Mouse (Mus musculus) urinary bladder, postnatal 36 days (tissue): Measurements from ENCODE around the gene Fam149a.

Source experiments
- DNase-seq, 2 experiments: peaks; one replicate each; pipeline ENCODE4 v3.0.0; 2022; ENCODE audit warnings: low spot score in 2 of 2, mixed read lengths in 1 of 2

Gene Fam149a

DNA sequence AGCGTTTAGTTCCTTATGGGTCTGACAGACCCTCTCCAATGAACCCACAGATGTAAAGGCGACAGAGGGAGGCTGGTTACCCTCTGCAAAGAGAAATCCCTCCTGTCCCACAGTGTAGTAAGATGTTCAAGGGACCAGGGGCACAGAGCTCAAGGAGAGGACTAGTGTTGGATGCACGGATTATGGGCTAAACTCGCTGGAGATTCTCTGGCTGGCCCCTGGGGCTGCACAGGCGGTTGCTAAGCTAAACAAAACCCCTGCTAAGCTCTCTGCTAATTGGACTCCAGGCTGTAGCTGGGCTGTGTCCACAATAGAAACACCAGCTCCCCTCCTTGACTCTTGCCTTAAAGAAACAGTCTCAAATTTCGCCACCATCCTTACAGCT is at the start of gene Fam149a:
Gene Fam149a, minus strand, starts transcription at position 329 of the 385 bp plus-strand sequence.
- DNase-seq, result no peak

DNA sequence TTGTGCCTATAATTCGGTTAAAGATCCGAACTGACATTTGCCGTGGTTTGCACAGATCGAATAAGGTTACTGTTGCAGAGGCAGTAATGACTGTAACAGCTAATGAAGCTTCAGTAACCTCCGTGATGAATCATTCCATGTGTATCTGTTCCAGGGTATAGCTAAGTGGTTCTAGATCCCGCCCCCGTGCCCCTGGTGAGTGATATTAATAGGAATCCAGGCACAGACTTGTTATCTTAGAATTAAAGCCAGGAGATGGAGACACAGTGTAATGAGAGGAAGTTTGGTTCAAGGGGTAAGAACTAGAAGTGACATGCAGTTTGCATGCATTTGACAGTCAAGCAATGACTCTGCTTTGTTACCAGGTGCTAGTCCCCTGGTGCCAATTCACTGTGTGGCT is 38.1 kb upstream of the Fam149a start:
- DNase-seq, result no peak

DNA sequence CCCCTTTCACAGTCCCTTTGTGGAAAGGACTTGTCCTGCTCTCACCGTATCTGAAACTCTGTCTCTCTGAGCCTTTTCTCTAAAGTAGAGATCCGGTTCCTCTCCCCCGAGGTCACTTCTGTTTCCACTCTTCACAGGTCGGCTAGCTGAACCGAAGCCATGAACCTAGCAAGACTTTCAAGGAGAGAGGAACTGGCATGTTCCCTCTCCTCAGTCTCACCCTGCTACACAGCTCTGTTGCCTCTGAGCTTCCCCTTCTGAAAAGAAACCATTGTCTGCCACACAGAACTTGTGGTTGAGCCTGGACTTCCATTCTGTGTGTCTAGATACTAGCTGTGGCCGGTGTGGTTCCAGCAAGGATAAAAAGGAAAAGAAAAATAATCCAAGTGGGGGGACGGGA is 32.9 kb upstream of the Fam149a start:
- no peak for DNase-seq

DNA sequence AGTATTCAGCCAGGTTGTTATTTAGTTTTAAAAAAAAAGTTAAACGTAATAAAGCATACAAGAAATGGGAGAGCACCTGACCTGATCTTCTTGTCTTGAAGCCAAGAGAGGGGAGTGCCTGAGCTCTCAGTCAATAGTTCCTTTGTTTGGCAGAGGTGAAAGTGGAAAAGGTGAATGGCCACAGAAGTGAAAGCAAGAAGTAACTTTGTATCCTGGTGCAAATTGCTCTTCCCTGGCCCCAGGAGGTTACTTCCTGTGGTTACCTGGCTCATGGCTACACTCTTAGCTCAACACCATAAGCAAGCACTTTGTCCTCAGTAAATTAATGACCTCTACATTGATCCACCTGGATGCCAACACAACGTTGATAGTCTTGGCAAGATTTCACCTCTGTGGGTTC is 28.8 kb upstream of the Fam149a start, which contains the start of gene Tlr3:
Gene Tlr3, minus strand, starts transcription at position 199 of the 400 bp plus-strand sequence.
- peak in 1 of 2 experiments; percentile 24 for DNase-seq

DNA sequence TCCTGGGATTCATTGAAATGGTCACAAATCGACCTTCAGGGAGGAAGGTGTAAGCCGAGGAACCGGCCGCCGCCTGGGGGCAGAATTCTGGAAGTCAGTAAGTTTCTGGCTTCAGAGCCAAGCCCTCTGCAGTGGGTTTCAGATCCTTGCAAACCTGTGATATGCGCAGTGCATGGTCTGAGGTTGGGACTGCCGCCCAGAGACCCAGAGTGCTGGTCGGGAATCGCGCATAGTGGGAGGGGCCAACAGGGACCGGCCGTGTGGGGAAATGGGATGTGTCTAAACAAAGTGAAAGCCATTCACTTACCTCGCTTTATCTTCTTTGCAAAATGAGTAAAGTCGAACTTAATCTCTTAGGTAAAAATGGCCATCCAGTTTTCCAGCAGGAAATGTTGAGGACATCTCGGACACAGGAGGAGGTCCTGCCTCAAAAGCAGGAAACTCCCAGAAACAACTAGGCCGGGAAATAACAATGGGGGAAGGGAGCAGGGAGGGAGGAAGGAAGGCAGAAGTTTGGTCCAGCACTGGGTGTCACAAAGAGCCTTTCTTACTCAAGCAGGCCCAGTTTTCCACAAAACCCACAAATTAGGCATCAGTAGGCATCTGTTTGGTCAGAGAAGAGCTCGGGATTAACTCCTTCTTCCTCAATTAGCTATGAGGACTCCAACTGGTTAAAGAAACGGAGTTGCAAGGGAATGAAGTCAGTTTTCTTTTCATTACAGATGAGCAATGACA is 28.2 kb upstream of the Fam149a start:
- peak; percentile 61 to 72 for DNase-seq

DNA sequence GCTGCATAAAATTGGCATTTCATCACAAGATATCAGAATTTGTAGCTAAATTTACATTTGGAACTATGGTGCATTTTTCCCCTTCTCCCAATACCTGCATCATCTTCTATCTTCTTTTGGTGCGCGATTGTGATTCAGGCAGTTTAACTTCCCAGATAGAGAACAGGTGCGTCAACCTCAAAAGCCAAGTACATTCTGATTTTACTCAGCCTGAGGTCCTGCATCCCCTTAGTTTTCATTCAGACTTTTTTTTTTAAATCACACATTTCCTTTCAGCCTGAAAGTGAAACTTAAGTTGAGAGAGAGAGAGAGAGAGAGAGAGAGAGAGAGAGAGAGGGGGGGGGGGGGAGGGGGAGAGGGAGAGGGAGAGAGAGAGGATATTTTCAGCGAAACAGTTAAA is 27.6 kb upstream of the Fam149a start:
- no peak for DNase-seq

DNA sequence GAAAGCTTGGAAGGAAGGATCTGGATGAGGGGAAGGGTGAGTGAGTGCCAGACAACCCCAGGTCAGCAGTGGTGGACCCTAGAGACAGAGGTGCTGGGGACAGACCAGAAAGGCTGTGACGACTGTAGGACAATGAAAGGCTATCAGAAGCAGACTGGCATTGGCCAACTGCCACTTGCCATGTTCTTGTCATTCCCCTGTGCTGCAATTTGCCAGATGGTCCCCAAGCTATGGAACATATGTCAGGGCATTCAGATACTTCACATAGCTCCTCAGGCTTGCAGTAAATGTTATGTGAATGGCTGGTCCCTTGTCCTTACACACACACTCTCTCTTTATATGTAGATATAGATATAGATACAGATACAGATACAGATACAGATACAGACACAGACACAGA is 1.2 kb upstream of the Fam149a start:
- DNase-seq, result no peak

DNA sequence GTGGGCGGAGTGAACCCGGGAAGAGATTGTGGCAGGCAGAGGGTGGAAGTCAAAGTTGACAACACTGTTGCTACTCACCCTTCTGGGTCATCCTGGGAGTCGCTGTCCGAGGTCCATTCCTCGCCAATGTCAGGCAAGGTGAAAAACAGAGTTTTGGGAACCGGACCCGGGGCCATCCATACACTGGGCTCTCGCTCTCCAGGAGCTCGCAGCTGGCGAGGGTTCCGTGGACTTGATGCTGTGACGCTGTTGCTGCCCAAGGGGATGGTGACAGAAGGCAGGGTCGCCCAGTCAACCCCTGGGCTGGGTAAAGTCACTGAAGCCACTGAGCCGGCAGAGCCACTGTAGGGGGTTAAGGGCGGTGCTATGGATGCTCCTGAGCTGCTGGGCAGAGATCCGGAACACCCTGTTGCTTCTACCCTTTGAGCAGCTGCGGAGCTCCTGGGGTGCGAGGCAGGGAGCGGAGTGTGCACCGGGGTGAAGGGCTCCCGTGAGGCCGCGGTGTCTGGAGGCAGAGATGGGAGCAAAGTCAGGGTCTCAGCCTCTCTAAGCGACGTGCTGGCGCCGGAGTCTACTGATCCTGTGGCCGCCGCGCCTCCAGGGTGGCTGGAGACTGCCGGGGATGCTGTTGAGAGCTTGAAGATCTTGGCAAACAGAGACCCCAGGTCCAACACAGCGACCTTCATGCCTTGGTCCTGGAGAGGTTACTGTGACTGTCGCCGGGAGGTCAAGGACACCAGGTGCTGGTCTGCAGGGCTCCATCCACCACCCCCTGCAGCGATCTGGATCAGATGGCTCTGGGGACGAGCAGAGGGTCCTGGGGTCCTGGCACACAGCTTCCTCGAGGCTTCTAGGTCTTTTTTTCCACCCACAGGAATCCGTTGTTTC is 772 bp downstream of the Fam149a start:
- no peak for DNase-seq

DNA sequence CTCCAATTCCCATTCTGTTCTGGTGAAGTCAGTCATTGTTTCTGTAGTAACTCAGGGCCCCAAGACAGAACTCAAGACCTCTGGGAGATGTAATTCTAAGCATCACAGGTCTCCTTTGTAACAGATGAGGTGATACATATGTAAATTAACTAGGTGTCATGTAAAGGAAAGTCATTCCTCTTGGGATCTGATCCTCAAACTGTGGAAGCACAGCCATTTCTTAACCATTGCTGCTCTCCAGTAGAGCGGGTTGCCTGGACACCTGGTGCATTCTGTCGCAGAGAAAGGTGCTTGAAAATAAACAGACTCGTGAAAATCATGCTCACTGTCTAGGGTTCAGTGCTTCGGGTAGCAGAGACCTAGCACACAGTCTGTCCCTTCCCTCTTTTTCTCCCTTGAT is 1.5 kb downstream of the Fam149a start:
- no peak for DNase-seq

DNA sequence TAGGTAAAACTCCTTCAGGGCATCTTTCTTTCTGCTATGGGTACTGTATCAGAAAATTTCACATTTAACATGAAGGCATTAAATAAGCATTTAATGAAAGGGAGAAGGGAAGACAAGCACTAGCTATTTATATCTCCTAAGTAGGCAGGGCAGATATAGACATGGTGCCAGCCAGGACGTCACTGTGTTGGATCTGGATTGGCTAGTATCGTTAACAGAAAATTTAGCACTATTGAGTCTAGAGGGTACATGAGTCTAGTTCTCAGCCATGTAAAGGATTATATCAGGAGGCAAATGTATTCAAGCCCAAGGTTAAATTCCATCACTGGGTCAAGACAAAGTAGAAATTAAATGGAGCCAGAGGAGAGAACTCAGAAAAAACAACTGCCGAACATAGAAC is 8.0 kb downstream of the Fam149a start:
- no peak for DNase-seq

DNA sequence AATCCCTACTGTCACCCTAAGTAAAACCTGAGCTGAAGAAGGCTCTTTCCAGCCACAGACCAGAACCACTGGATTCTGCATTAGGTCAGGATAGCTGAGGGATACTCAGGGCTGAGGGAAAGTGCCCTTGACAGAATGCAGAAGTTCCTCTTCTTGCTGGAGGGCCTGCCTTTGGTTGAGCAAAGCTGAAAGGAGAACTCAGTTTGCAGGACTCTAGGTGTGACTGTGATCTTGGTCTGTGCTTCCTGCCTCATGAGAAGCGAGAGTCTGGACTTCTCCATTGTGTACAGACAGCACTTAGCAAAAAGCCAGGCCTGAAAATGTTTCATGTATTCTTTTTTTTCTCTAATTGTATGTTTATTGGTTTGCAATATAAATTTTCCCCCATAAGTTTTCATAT is 14.9 kb downstream of the Fam149a start:
- no peak for DNase-seq

DNA sequence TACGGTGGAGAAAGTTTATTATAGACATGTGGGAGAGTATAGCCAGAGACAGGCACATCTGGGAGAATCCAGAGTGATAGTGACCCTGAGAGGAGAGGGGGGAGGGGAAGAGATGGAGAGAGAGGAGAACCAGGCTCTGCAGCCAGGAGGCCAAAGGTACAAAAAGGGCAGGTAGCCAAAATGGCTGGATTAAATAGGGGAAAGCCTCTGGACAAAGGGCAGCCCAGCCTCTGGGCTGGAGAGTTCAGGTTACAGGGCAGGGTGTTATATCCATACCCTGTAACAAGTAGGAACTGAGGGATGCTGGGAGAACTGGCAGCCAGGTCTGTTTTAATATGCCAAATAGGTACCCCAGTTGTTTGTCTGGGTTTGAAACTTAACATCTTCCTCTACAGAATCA is 18.9 kb downstream of the Fam149a start:
- DNase-seq, result no peak

DNA sequence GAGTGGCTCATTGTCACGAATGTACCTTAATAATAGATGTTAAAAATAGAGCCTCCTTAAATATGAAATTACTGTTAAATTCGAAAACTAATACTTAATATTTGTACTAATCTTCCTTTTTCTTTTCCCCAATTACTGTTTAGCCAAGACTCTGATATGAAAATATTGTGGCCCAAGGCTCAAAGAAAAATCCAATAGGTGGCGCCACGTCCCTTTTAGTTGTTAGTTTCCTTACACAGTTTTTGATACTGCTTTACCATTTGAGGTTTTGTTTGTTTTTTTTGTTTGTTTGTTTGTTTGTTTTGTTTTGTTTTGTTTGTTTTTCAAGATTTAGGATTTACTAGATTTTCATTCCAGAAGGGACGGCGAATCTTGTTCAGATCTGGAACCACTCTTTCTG is 19.8 kb downstream of the Fam149a start:
- no peak for DNase-seq

DNA sequence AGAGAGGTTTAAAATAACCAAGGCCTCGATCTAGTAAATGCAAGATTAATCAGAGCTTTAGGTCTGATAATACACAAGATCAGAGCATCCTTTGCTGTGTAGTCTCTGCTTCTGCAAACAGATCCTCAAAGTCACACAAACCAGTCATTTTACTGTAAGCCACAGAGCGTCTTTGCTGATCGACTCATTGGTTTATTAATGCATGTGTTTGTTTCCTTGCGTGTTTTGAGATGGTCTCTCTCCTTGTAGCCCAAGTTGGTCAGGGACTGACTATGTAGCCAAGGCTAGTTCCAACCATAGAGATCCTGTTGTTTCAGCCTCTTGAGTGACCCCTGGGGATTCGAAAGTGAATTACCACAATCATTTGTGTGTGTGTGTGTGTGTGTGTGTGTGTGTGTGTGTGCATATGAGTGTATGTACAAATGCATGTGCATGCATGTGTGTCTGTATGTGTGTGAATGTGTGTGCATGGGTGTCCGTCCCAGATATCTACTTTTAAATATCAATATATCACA is 22.9 kb downstream of the Fam149a start:
- no peak for DNase-seq

DNA sequence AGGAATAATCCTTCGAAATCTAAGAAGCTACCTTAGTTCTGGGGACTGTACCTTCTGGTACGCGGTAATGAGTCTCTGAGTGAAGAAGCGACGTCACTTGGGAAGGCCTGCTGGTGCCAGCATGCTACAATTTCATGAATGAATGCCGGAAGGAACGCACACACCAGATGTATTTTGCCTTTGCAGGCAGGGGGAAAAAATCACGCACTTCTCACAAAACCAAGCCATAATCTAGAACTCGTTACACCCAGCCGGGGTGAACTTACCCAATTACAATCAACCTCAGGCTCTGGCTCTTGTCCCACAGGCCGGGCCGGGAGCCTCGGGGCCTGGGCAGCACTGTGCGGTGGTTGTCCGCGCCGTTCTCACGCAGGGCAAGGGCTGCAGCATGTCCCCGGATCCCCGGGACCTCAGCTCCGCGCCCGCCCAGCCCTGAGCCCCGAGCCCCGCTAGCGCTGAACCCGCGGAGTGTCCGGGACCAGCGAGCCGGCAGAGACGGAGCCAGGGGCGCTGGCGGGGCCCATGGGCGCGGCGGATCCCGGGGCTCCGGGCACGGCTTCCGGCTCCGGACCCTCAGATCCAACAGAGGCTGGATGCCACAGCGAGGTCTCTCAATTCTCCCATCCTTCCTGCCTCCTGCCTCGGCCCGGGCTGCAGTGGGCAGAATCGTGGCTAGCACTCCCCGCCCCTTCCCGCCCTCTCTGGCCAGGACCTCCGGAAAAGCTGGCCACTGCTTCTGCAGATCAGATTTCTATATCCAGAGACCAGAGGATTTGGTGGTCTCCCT is 23.8 kb downstream of the Fam149a start:
- DNase-seq, result peak; percentile 23 to 36

DNA sequence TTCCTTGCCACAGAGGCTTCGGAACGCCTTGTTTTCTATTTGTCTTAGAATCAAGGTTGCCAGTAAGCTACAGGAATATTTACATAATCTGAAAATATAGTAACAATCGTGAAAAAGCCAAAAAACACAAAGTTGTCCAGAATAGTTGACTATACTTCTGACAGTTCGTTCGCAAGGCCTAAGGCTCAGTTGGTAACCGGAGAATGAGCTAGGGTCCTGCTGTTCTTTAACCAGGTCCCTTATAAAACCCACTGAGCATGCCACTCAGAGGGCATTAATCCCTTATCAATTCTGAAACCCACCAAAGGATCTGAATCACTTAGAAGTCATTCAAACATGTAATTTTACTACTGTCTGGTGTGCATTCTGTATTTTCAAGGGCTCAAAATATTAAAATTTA is 26.3 kb downstream of the Fam149a start:
- DNase-seq, result no peak

DNA sequence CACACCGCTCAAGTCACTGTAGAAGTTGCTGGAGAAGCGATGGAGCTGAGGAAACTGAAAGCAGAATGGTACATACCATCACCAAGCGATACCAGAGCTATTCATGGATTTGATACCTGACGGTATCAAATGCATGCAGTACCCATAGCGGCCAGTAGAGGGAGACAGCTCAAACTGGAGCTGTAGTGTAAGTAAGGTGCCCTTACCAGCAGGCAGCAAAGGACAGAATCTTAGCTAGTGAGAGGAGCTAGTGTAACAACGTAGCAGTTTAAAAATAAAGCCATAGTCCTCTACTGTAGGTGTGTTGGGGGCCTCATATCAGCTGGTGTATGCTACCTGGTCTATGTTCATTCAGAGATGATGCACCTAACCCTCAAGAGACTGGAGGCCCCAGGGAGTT is 37.1 kb downstream of the Fam149a start:
- DNase-seq, result peak; percentile 38 to 58

DNA sequence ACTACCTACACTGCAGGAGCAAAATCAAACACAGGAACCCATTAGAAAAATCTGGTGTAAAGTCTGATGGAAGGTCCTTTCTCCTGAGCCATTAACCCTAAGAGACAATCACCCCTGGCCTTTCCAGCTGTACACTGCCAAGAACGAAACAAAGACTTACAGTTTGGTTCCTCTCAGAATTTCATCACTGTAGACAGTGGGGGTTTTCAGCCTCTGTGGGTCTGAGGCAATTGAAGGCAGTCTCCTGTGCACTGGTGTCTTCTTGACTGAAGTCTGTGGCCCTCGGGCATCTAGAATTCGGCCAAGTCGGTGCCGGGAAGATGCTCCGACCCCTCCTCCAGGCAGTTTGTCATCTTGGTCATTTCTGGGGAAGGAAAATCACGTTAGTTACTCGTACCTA is 37.8 kb downstream of the Fam149a start:
- DNase-seq, result no peak

DNA sequence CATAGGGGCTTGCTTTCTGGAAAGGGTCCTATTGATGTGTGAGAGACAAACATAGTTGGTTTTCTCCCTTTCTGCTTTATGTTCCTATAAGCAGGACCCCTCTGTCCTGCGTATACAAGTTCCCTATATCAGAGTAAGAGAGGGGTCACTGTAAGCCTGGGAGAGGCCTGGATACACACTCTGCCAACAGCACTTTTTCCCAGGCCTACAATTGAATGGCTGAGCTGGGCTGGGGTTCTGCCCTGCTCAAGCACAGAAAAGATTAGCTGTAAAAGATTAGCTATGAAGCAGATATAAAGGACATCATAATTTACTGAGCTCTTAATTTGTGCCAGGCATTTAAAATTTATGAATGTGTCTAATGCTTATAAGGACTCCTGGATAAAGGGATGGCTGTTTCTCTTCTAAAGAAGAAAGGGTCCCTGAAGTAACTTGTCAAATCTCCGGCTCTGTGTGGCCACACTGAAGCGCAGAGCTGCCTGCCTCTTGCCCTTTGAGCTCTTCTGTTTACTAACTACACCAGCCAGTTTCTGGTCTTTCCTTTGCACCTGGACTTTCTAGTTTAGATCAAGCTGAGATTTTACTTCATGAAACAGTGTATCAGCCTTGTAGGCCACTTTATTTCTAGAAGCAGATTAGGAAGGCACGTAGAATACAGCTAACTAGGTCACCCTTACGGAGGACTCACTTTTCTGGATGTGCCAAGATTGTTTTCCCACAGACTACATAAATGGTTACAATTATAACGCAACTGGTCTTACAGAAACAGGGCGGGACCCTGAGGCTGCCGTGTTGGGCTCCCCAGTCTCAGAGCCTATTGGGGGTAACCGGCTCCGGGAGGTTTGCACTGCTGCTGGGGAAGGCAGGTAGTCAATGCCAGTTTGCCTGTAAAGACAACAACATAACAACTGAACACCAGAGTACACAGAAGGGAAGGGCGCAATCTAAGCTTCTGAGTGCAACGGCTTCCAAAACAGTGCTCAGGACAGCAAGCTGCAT is 40.2 kb downstream of the Fam149a start:
- no peak for DNase-seq

DNA sequence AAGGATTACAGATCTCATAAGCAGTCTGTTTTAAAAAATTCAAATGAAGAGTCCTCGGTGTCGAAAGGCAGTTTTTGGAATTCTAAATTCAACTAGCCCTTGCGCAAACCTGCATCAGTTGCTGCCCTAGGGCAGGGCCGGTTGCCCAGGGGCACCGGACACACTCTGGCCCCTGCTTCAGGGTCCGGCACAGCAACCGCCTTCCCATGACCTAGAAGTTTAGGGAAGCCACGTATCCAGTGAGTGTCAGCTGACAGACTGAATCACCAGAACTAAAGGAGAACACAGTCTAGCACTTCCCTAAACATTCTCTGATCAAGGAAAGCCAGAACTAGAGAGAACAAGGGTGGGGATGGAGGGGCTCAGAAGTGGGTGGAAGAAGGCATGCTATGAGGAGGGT is 48.6 kb downstream of the Fam149a start:
- peak; percentile 24 to 25 for DNase-seq
